Mouse (Mus musculus) large intestine, adult 2 months (tissue): ENCODE results near the gene Nebl. TPM values are rescaled to one million over a fixed set of nuclear protein-coding genes. Genes with fewer than 3 reads are reported as not detected.

ENCODE experiments used
- DNase-seq: peaks from one replicate; pipeline ENCODE4 v3.0.0-alpha.2; 2012; ENCODE audit warnings: low read depth, low spot score
- WGBS: fragments of 180-500 bp; shearing (Covaris S2); methylation state at CpG from one replicate; pipeline ENCODE4 v1.1.7; 2018; 5-methylcytosine and 5-hydroxymethylcytosine counted together
- polyA plus RNA-seq: library from polyadenylated mRNA; depleted of rRNA; stranded (reverse); fragments of >200 nt; gene quantifications from 2 replicates; pipeline ENCODE4 v1.2.3, GENCODE M21; 2012

The Nebl gene
- polyA plus RNA-seq, 1 experiment = 2.3 TPM

- 83% methylated on average over 4 of the region's 4 CpGs for WGBS
These were observed 192.8 kb downstream of the Nebl start for GRCm38 (mm10) chr2:17538493-17538892.

GRCm38 (mm10) chr2:17531355-17532105 lies 199.7 kb downstream of the Nebl start:
- WGBS = 39% methylated on average over 12 of the region's 12 CpGs
- no peak for DNase-seq

More at GRCm38 (mm10) chr2:17538493-17538892, 192.8 kb downstream of the Nebl start:
- no peak for DNase-seq

- no peak for DNase-seq
- WGBS = 78% methylated on average over 5 of the region's 5 CpGs
These were observed 205.3 kb downstream of the Nebl start for GRCm38 (mm10) chr2:17525739-17526526.

GRCm38 (mm10) chr2:17525211-17525610 lies 206.1 kb downstream of the Nebl start:
- no peak for DNase-seq
- whole genome bisulfite sequencing = 83% methylated on average over 4 of the region's 4 CpGs

GRCm38 (mm10) chr2:17524205-17524978 lies 206.9 kb downstream of the Nebl start:
- 78% methylated on average over 10 of the region's 10 CpGs for WGBS
- no peak for DNase-seq

GRCm38 (mm10) chr2:17523791-17524190 lies 207.5 kb downstream of the Nebl start:
- 40% methylated on average over 4 of the region's 4 CpGs for WGBS
- DNase-seq = no peak

GRCm38 (mm10) chr2:17515686-17516085 lies 215.6 kb downstream of the Nebl start:
- DNase-seq = no peak
- 55% methylated on average over 2 of the region's 2 CpGs for WGBS

- 66% methylated on average over 12 of the region's 12 CpGs for WGBS
- no peak for DNase-seq
These were observed 216.5 kb downstream of the Nebl start for GRCm38 (mm10) chr2:17514765-17515164.

- no peak for DNase-seq
- 8% methylated on average over 1 of the region's 1 CpGs for WGBS
These were observed 221.3 kb downstream of the Nebl start for GRCm38 (mm10) chr2:17509942-17510341.

GRCm38 (mm10) chr2:17507362-17507761 lies 223.9 kb downstream of the Nebl start:
- 77% methylated on average over 2 of the region's 2 CpGs for WGBS
- DNase-seq = no peak

GRCm38 (mm10) chr2:17504115-17504774 lies 227.0 kb downstream of the Nebl start:
- no peak for DNase-seq
- 75% methylated on average over 6 of the region's 6 CpGs for WGBS

GRCm38 (mm10) chr2:17501075-17501474 lies 230.2 kb downstream of the Nebl start:
- WGBS = 91% methylated on average over 3 of the region's 3 CpGs
- DNase-seq = no peak

- no peak for DNase-seq
- 63% methylated on average over 6 of the region's 6 CpGs for WGBS
These were observed 265.6 kb downstream of the Nebl start for GRCm38 (mm10) chr2:17465517-17466174.

GRCm38 (mm10) chr2:17460434-17460833 lies 270.8 kb downstream of the Nebl start:
- WGBS = 71% methylated on average over 2 of the region's 2 CpGs
- DNase-seq = no peak

- no peak for DNase-seq
These were observed 277.6 kb downstream of the Nebl start for GRCm38 (mm10) chr2:17453676-17454075.

GRCm38 (mm10) chr2:17448341-17448740 lies 282.9 kb downstream of the Nebl start:
- DNase-seq = no peak

- DNase-seq = no peak
- 62% methylated on average over 7 of the region's 7 CpGs for WGBS
These were observed 287.7 kb downstream of the Nebl start for GRCm38 (mm10) chr2:17443581-17443980.

- 85% methylated on average over 1 of the region's 1 CpGs for WGBS
These were observed 292.9 kb downstream of the Nebl start for GRCm38 (mm10) chr2:17438317-17438716.

GRCm38 (mm10) chr2:17436739-17437440 lies 294.4 kb downstream of the Nebl start:
- 87% methylated on average over 10 of the region's 10 CpGs for WGBS
- no peak for DNase-seq

More at GRCm38 (mm10) chr2:17438317-17438716, 292.9 kb downstream of the Nebl start:
- DNase-seq = no peak
